Mouse (Mus musculus): Measurements from ENCODE around the gene Vars2.

DNA sequence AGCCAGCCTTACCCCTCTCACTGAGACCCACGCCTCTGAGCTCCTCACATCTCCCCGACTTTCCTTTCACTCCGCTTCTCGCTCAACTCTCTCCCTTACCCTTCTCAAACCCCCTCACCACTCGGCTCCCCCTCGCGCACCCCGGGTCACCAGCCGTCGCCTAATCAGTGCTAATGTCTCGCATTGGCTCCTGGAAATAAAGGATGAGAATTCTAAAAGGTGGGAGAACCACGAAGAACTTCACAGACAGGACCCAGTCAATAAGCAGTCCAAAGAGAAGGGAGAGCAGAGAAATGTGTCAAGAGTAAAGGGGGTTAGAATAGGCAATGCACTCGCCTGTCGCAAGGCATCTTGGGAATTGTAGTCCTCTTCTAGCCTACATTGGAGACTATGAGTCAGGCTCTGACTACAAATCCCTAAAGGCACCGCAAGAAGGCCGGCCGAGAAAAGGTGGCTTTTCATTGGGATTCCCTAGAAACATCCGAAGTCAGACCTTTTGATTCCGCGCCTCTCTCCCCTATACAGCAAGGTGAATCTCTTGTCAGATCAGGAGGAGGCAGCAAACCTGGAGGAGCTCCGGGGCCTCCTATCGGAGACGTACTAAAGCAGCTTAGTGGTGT is 6.1 kb upstream of the Vars2 start, which contains the start of gene Gtf2h4:
- TF ChIP-seq CTCF (IDR thresholded peaks at IDR 0.05 in 2 of 3, conservative IDR thresholded peaks at IDR 0.05 in 1 of 3; ENCODE audit: control insufficient read depth in 1 of 3, insufficient read depth in 1 of 3, low read depth in 2 of 3, low read length in 3 of 3, poor library complexity in 1 of 3, severe bottlenecking in 1 of 3) (peak in 1 of 3 experiments; percentile 10; a peak in 1 of 6 replicates), ZC3H11A (IDR thresholded peaks at IDR 0.05; ENCODE audit: low read depth, low read length) (no peak), POLR2A (IDR thresholded peaks at IDR 0.05; ENCODE audit: control insufficient read depth in 1 of 2, insufficient read depth in 1 of 2, low read depth in 1 of 2, low read length in 2 of 2, poor library complexity in 1 of 2) (peak in 1 of 2 experiments; percentile 72; a peak in 2 of 4 replicates), CHD2 (IDR thresholded peaks at IDR 0.05; ENCODE audit: low read length) (no peak), ETS1 (IDR thresholded peaks at IDR 0.05; ENCODE audit: low read depth, low read length) (no peak), GABPA (IDR thresholded peaks at IDR 0.05; ENCODE audit: low read depth, low read length) (no peak), GATA1 (IDR thresholded peaks at IDR 0.05; ENCODE audit: low read depth, low read length) (peak; percentile 15; the same call in 1 of the 2 replicates), MAZ (IDR thresholded peaks at IDR 0.05; ENCODE audit: low read depth, low read length) (no peak), EP300 (IDR thresholded peaks at IDR 0.05; ENCODE audit: low read depth in 1 of 2, low read length in 2 of 2) (no peak), ZNF384 (IDR thresholded peaks at IDR 0.05; ENCODE audit: low read depth, low read length) (no peak), TBP (IDR thresholded peaks at IDR 0.05; ENCODE audit: low read depth, low read length) (peak; percentile 86), USF1 (IDR thresholded peaks at IDR 0.05; ENCODE audit: low read depth, low read length) (no peak)

All from MEL (cell line).